Mouse (Mus musculus) hindbrain, embryonic 11.5 days (tissue): ENCODE results near the gene Zfp664. TPM values are rescaled to one million over a fixed set of nuclear protein-coding genes. Genes with fewer than 3 reads are reported as not detected.

Experiments
- ATAC-seq: fragments of 200-750 bp; cut with Nextera tagmentation; 2 replicates; pipeline ENCODE4 v1.8.0; 2017; ENCODE audit warnings: mild to moderate bottlenecking, moderate TSS enrichment, moderate library complexity; ENCODE audit not compliant: low FRiP score
- DNase-seq: peaks from one replicate; pipeline ENCODE4 v3.0.0-alpha.2; 2015; ENCODE audit warnings: low spot score
- H3K27ac ChIP-seq: fragments of 300-500 bp; sonication (generic); 2 replicates; pipeline ENCODE4 v1.5.1; 2014; ENCODE audit warnings: mild to moderate bottlenecking, low read depth, low read length
- H3K27me3 ChIP-seq: fragments of 300-500 bp; sonication (generic); 2 replicates; pipeline ENCODE4 v1.6.1; 2014; ENCODE audit warnings: mild to moderate bottlenecking, low read length, moderate library complexity, mixed read lengths; ENCODE audit not compliant: control insufficient read depth, insufficient read depth
- H3K36me3 ChIP-seq: fragments of 300-500 bp; sonication (generic); 2 replicates; pipeline ENCODE4 v1.6.1; 2014; ENCODE audit warnings: mild to moderate bottlenecking, low read length, moderate library complexity, mixed read lengths; ENCODE audit not compliant: control insufficient read depth, insufficient read depth
- H3K4me1 ChIP-seq: fragments of 300-500 bp; sonication (generic); replicated peaks from 2 replicates; pipeline ENCODE4 v1.6.1; 2014; ENCODE audit warnings: low read length, mixed read lengths; ENCODE audit not compliant: control insufficient read depth, insufficient read depth
- H3K4me2 ChIP-seq: fragments of 300-500 bp; sonication (generic); replicated peaks from 2 replicates; pipeline ENCODE4 v1.6.1; 2014; ENCODE audit warnings: mild to moderate bottlenecking, low read depth, low read length
- H3K4me3 ChIP-seq: fragments of 300-500 bp; sonication (generic); 2 replicates; pipeline ENCODE4 v1.5.1; 2014; ENCODE audit warnings: low read depth, low read length
- H3K9ac ChIP-seq: fragments of 300-500 bp; sonication (generic); 2 replicates; pipeline ENCODE4 v1.6.1; 2014; ENCODE audit warnings: low read depth, low read length
- H3K9me3 ChIP-seq: fragments of 300-500 bp; sonication (generic); 2 replicates; pipeline ENCODE4 v1.6.1; 2016; ENCODE audit warnings: low read length; ENCODE audit not compliant: control insufficient read depth
- WGBS: fragments of 180-500 bp; shearing (Covaris S2); extraction: QIAGEN DNeasy Blood & Tissue Kit; methylation state at CpG from one replicate; pipeline ENCODE4 v1.1.7; 2014; 5-methylcytosine and 5-hydroxymethylcytosine counted together
- polyA plus RNA-seq: library from polyadenylated mRNA; unstranded; fragments of >200 nt; fragmentation: Nextera tagmentation; extraction: Ambion mirVana; gene quantifications from 2 replicates; pipeline ENCODE4 v1.2.1, GENCODE M21; 2014

Gene Zfp664
- polyA plus RNA-seq, 1 experiment from 2014 or later: 168 TPM

DNA sequence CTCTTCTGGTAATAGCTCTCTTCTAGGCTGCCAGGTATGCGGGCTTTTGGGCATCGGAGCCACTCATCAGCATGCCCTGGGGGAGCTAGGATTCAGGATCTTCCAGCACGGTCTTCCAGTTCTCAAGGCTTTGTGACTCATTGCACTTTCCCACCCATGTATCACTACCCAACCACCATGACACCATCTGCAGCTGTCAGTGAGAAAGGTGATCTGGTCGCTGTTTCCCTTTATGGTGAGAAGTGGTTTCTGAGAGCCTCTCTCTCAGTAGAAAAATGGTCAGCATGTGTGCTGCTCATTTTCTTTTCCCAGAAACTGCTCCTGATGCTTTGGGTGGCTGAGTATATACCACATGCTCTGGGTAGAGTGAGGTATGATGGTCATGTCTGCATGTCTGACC is 16.8 kb downstream of the Zfp664 start:
- no peaks in the 10 kb centered on the region; the same call in 1 of the 2 replicates for H3K4me1 ChIP-seq

DNA sequence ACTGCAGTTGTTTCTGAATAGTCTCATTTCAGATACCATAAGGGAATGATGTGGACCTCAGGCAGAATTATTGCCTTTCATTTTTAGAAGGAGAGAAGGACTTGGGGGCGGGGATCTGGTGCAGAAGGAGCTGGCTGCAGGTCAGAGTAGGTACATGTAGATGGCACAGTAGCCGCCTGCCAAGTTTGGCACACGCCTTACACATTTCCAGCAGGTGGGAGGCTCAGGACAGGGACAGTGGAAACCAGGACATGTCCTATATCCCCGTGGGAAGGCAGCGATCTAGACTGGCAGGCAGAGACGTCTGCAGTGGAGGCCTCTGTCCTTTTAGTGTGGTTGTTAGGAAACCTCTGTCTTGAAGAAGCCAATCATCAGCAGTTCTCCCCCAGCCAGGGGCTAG is 17.3 kb downstream of the Zfp664 start:
- H3K27me3 ChIP-seq: no peaks in the 10 kb centered on the region
- WGBS: 91% methylated on average over 6 of the region's 6 CpGs
- no peak for DNase-seq

More for the DNA sequence above, 16.8 kb downstream of the Zfp664 start:
- 91% methylated on average over 4 of the region's 4 CpGs for WGBS
- Histone ChIP-seq H3K4me2 (no peak overlapping the region), H3K4me3 (no peak overlapping the region), H3K27ac (no peak overlapping the region), H3K9me3 (no peaks in the 10 kb centered on the region), H3K36me3 (0 out of 2 replicates have a peak, but pooled peaks cover 3% of the 10 kb centered on the region), H3K27me3 (no peaks in the 10 kb centered on the region), H3K9ac (no peak overlapping the region)
- ATAC-seq (no peak), DNase-seq (no peak)

DNA sequence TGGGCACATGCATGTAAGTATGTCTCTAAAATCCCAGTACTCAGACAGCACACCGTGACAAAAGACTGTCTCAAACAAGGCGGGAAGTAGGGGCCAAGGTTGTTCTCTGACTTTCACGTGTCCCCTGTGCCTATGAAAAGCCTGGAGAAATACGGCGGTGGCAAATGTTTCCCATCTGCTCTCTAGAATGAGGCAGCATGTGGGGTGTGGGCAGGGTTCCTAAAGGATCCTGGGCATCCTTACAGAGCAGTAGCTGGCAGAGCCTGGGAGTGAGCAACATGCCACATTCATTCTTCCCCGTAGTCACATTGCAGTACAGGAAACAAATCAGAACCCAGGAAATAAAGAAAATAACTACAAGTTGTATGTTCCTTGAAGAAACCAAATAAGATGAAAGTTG is 21.4 kb downstream of the Zfp664 start:
- H3K27ac ChIP-seq: no peak overlapping the region
- ATAC-seq: no peak
- 92% methylated on average over 6 of the region's 6 CpGs for WGBS

More for the DNA sequence above, 17.3 kb downstream of the Zfp664 start:
- no peak for ATAC-seq
- H3K27ac ChIP-seq: no peak overlapping the region
- no peak overlapping the region for H3K9ac ChIP-seq
- no peak overlapping the region for H3K4me2 ChIP-seq
- no peaks in the 10 kb centered on the region; the same call in 1 of the 2 replicates for H3K4me1 ChIP-seq
- no peaks in the 10 kb centered on the region for H3K9me3 ChIP-seq
- H3K4me3 ChIP-seq: no peak overlapping the region
- H3K36me3 ChIP-seq: 0 out of 2 replicates have a peak, but pooled peaks cover 3% of the 10 kb centered on the region

DNA sequence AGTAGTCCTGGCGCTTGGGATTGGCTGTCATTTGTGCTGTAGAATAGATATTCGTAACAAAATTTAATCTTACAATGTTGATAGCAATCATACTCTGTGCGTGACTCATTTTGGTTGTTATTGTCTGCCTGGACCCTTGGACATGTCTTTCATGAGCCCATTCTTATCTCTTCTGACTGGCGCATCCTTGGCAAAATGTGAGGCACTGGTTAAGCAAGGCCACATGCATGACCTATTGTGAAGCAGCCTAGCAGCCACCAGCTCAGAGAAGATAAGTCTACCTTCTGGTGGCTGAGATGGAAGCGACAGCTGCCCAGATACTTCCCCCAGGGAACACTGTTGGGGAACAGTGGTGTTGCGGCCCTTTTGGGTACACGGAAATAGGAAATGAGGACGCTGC is 26.2 kb downstream of the Zfp664 start:
- no peak overlapping the region for H3K4me3 ChIP-seq
- H3K4me2 ChIP-seq: no peak overlapping the region
- H3K27ac ChIP-seq: no peak overlapping the region
- DNase-seq: no peak
- H3K9ac ChIP-seq: no peak overlapping the region
- no peaks in the 10 kb centered on the region for H3K27me3 ChIP-seq
- H3K36me3 ChIP-seq: peaks cover 2% of the 10 kb centered on the region; the same call in 1 of the 2 replicates
- H3K9me3 ChIP-seq: no peaks in the 10 kb centered on the region
- ATAC-seq: no peak
- no peaks in the 10 kb centered on the region for H3K4me1 ChIP-seq
- WGBS: 91% methylated on average over 8 of the region's 8 CpGs

More for the DNA sequence above, 21.4 kb downstream of the Zfp664 start:
- H3K4me2 ChIP-seq: no peak overlapping the region
- H3K36me3 ChIP-seq: peaks cover 5% of the 10 kb centered on the region; the same call in 1 of the 2 replicates
- DNase-seq: no peak
- H3K4me1 ChIP-seq: no peaks in the 10 kb centered on the region; the same call in 1 of the 2 replicates
- H3K9ac ChIP-seq: no peak overlapping the region
- H3K4me3 ChIP-seq: no peak overlapping the region
- H3K9me3 ChIP-seq: no peaks in the 10 kb centered on the region
- no peaks in the 10 kb centered on the region for H3K27me3 ChIP-seq

- H3K9ac ChIP-seq: no peak overlapping the region
- peak; percentile 27 for DNase-seq
- no peak overlapping the region for H3K4me2 ChIP-seq
- no peaks in the 10 kb centered on the region for H3K4me1 ChIP-seq
- no peaks in the 10 kb centered on the region for H3K27me3 ChIP-seq
- H3K9me3 ChIP-seq: no peaks in the 10 kb centered on the region
- H3K27ac ChIP-seq: peak overlapping the region; percentile 18; the same call in 1 of the 2 replicates
- H3K4me3 ChIP-seq: no peak overlapping the region
- peak; percentile 53; the same call in 1 of the 2 replicates for ATAC-seq
- no peaks in the 10 kb centered on the region for H3K36me3 ChIP-seq
- 51% methylated on average over 3 of the region's 3 CpGs for WGBS
Measured at GRCm38 (mm10) chr5:124891921-124892370, 29.5 kb downstream of the Zfp664 start.

DNA sequence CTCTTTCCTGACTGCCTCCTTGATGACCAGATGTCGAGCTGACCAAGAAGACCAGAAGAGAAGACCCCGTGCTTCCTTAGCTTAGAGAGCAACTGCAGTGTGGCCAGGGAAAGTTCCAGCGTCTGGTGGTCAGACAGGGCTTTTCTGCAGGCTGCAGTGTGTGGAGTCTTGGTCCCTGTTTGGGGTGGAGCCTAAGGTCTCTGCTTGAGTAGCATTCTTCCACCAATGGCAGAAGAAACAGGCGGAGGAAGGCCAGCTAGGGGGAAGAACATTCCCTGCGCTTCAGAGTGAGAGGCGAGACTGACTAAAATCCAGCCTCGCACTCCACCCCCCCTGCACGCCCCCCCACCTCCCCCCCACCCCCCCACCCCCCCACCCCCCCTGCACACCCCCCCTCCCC is 33.6 kb downstream of the Zfp664 start:
- Histone ChIP-seq H3K27me3 (no peaks in the 10 kb centered on the region), H3K4me3 (no peak overlapping the region), H3K36me3 (no peaks in the 10 kb centered on the region), H3K27ac (no peak overlapping the region), H3K4me1 (no peaks in the 10 kb centered on the region), H3K4me2 (no peak overlapping the region), H3K9me3 (no peaks in the 10 kb centered on the region), H3K9ac (no peak overlapping the region)
- no peak for DNase-seq
- 37% methylated on average over 8 of the region's 8 CpGs for WGBS
- ATAC-seq: no peak

GRCm38 (mm10) chr5:124899945-124900631 is 37.6 kb downstream of the Zfp664 start:
- DNase-seq (peak; percentile 93), ATAC-seq (peak; percentile 45; the same call in 1 of the 2 replicates)
- Histone ChIP-seq H3K4me2 (no peak overlapping the region), H3K36me3 (no peaks in the 10 kb centered on the region), H3K27ac (no peak overlapping the region), H3K9me3 (no peaks in the 10 kb centered on the region), H3K27me3 (no peaks in the 10 kb centered on the region), H3K4me3 (no peak overlapping the region), H3K9ac (no peak overlapping the region), H3K4me1 (no peaks in the 10 kb centered on the region)
- whole genome bisulfite sequencing: 35% methylated on average over 20 of the region's 20 CpGs

DNA sequence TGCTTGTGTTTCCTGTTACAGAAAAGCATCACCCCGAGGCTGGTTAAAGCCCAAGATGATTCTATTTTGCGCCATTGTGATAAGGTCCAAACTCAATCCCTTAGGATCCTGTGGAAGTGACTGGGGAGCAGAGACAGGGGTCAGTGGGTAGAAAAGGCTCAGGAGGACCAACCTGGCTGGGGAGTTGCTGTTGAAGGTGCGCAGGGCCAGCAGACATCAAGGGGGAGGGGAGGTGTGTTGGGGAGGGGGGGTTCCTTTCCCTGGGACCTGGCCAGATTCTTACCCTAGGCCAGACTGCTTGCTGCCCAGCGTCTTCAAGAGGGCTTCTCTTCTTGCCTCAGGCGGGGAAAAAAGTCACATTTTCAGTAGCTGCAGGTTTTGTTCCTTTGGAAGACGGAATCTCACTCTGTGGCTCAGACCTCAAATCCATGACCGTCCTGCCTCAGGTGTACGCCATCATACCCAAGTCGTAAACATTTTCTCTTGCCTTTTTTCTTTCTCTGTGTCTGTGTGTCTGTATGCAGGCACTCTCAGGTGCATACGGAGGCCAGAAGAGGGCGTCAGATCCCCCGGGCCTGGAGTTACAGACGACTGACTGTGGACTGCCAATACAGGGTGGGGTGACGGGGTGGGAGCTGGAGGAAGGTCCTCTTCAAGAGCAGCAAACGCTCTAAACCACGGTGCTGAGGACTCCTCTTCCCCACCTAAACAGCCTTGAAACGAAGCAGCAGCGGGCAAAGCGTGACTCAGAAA is 38.4 kb downstream of the Zfp664 start:
- Histone ChIP-seq H3K27me3 (no peaks in the 10 kb centered on the region), H3K4me1 (no peaks in the 10 kb centered on the region), H3K9ac (no peak overlapping the region), H3K4me2 (no peak overlapping the region), H3K36me3 (no peaks in the 10 kb centered on the region), H3K4me3 (no peak overlapping the region), H3K27ac (no peak overlapping the region), H3K9me3 (no peaks in the 10 kb centered on the region)
- DNase-seq (no peak), ATAC-seq (no peak)
- WGBS: 73% methylated on average over 19 of the region's 19 CpGs
